Mouse (Mus musculus) Muller cell, postnatal 12 days (primary cell): ENCODE data around the gene Tmem97.
A peak's percentile ranks its signal among the peaks of the same experiment; 100 is the strongest.

Experiments
- DNase-seq: peaks from one replicate; pipeline ENCODE4 v3.0.0-alpha.2; 2015; ENCODE audit errors: inconsistent ontology term

The Tmem97 gene

GRCm38 (mm10) chr11:78513106-78513790 lies 37.3 kb downstream of the Tmem97 start:
- DNase-seq: no peak

- DNase-seq: peak; percentile 97
These were observed 38.3 kb downstream of the Tmem97 start, which contains the start of the genes Tmem199 and Poldip2 for GRCm38 (mm10) chr11:78512025-78512957. TSS of gene Tmem199 (minus strand) at chr11:78512172. TSS of gene Poldip2 (plus strand) at chr11:78512193.

- no peak for DNase-seq
These were observed 41.4 kb downstream of the Tmem97 start for GRCm38 (mm10) chr11:78509148-78509547.

GRCm38 (mm10) chr11:78505430-78505829 lies 45.1 kb downstream of the Tmem97 start:
- no peak for DNase-seq

GRCm38 (mm10) chr11:78502909-78503650 lies 47.5 kb downstream of the Tmem97 start, which contains the start of gene Sebox:
TSS of gene Sebox (plus strand) at chr11:78503447.
- DNase-seq: no peak

GRCm38 (mm10) chr11:78501529-78501928 lies 49.0 kb downstream of the Tmem97 start:
- DNase-seq: no peak

GRCm38 (mm10) chr11:78500623-78501202 lies 49.9 kb downstream of the Tmem97 start:
- no peak for DNase-seq

GRCm38 (mm10) chr11:78499543-78499942 lies 51.0 kb downstream of the Tmem97 start:
- no peak for DNase-seq

GRCm38 (mm10) chr11:78499004-78499403 lies 51.6 kb downstream of the Tmem97 start, which contains the start of gene Vtn:
TSS of gene Vtn (plus strand) at chr11:78499091.
- DNase-seq: no peak

- peak; percentile 95 for DNase-seq
These were observed 52.7 kb downstream of the Tmem97 start, which contains the start of gene Sarm1 for GRCm38 (mm10) chr11:78497544-78498522. TSS of gene Sarm1 (minus strand) at chr11:78497754.

- no peak for DNase-seq
These were observed 53.5 kb downstream of the Tmem97 start for GRCm38 (mm10) chr11:78497071-78497541.

- peak; percentile 59 for DNase-seq
These were observed 54.7 kb downstream of the Tmem97 start for GRCm38 (mm10) chr11:78495904-78496303.
